Mouse (Mus musculus): ENCODE data around the gene Bbs9. TPM values are rescaled to one million over a fixed set of nuclear protein-coding genes. Genes with fewer than 3 reads are reported as not detected.
A peak's percentile ranks its signal among the peaks of the same experiment; 100 is the strongest.

The Bbs9 gene
- 11.9 and 12.9 TPM in 2 replicates for polyA plus RNA-seq (2016; fragmentation: Nextera tagmentation; extraction: Ambion mirVana)

DNA sequence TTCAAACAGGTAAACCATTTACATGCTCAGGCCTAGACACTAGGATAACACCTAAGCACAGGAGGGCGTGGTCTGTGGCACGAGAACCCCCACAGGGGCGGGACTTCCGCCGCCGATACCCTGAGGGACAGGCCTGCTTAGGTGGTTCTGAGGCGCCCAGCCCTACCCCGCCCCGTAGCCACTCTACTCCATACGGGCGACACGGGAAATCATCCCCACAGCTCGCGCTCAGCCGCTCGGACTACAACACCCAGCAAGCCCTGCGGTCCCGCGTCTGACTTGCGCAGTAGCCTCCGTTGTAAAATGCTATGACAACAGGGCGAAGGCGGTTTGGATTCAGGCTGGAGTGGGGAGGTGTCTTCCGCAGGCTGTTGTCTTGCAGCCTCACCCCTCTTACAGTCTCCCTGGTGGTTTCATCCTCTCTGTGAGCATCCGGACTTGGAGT, at the start of gene Bbs9:
Gene Bbs9, plus strand, starts transcription at position 292 of the 445 bp plus-strand sequence.
- peak; percentile 94 for DNase-seq (ENCODE audit: low spot score)
- Histone ChIP-seq H3K27ac (replicated peaks) (peak within 1 kb of the TSS; percentile 73), H3K9me3 (no peaks in the 10 kb centered on the region), H3K4me3 (peak within 1 kb of the TSS; percentile 70), H3K36me3 (replicated peaks) (no peaks in the 10 kb centered on the region), H3K27me3 (replicated peaks; ENCODE audit: low read depth, poor library complexity, severe bottlenecking) (no peaks in the 10 kb centered on the region), H3K4me1 (peaks cover 10% of the 10 kb centered on the region)
- under 1% methylated on average over 25 of the region's 25 CpGs for WGBS

DNA sequence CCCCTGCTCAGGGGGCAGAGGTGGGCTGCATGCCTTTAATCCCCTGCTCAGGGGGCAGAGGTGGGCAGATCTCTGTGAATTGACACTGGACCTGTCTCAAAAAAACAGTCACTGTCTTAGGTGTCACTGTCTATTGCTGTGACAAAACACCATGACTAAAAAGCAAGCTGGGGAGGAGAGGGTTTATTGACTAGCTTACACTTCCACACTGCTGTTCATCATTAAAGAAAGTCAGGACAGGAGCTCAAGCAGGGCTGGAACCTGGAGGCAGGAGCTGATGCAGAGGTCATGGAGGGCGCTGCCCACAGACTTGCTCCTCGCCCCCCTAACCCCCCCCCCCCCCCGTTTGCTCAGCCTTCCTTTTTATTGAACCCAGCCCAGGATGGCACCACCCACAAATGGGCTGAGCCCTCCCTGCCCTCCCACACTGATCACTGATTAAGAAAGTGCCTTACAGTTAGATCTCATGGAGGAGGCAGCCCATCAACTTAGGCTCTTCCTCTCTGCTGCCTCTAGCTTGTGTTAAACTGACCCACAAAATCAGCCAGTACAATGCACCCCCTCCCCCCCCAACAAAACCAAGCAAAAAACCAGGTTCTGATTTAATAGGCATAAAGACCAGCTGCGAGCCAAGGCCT, 47.4 kb upstream of the Bbs9 start:
- Histone ChIP-seq H3K4me1 (peaks cover 29% of the 10 kb centered on the region), H3K4me3 (no peak overlapping the region), H3K27ac (replicated peaks) (no peak overlapping the region), H3K9me3 (no peaks in the 10 kb centered on the region), H3K36me3 (replicated peaks) (no peaks in the 10 kb centered on the region), H3K27me3 (replicated peaks; ENCODE audit: low read depth, poor library complexity, severe bottlenecking) (no peaks in the 10 kb centered on the region)
- WGBS: 37% methylated on average over 4 of the region's 4 CpGs
- DNase-seq (ENCODE audit: low spot score): peak; percentile 12

GRCm38 (mm10) chr9:22428666-22429410, 46.7 kb upstream of the Bbs9 start:
- 81% methylated on average over 14 of the region's 14 CpGs for WGBS
- H3K27ac ChIP-seq (replicated peaks): no peak overlapping the region
- no peaks in the 10 kb centered on the region for H3K27me3 ChIP-seq (replicated peaks; ENCODE audit: low read depth, poor library complexity, severe bottlenecking)
- no peak for DNase-seq (ENCODE audit: low spot score)
- peaks cover 29% of the 10 kb centered on the region for H3K4me1 ChIP-seq
- H3K36me3 ChIP-seq (replicated peaks): no peaks in the 10 kb centered on the region
- H3K4me3 ChIP-seq: no peak overlapping the region
- H3K9me3 ChIP-seq: no peaks in the 10 kb centered on the region

- no peak overlapping the region for H3K27ac ChIP-seq (replicated peaks)
- no peaks in the 10 kb centered on the region for H3K36me3 ChIP-seq (replicated peaks)
- H3K4me3 ChIP-seq: 0 out of 2 replicates have a peak overlapping the region, but pooled peaks have one; percentile 3
- no peaks in the 10 kb centered on the region for H3K27me3 ChIP-seq (replicated peaks; ENCODE audit: low read depth, poor library complexity, severe bottlenecking)
- peak; percentile 25 for DNase-seq (ENCODE audit: low spot score)
- no peaks in the 10 kb centered on the region for H3K9me3 ChIP-seq
- WGBS: 63% methylated on average over 15 of the region's 15 CpGs
- peaks cover 27% of the 10 kb centered on the region for H3K4me1 ChIP-seq
Observed at GRCm38 (mm10) chr9:22429533-22430241, 45.8 kb upstream of the Bbs9 start.

DNA sequence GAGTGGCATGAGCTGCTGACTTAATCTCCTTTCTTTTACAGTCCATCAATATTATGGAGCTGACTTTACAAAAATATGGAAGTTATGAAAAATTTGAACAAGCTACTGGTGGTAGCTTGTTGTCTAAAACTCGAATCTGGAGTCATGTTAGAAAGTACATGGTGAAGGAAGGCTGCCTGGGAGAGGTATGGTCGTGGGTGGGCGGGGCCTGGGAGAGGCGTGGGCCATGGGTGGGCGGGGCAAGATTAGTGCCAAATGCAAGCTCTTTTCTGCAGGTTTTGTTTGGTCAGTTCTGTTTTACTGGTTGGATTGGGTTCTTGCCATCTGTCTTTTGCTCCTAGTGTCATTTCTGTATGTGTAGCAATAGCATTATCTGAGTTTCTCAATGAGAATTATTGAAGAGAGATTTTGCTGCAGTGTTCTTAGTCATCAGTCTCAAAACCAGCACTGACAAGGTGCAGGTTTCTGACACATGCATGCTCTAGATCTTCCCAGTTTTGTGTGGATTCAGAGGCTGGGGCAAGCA, 45.1 kb upstream of the Bbs9 start:
- DNase-seq (ENCODE audit: low spot score): peak; percentile 39
- Histone ChIP-seq H3K4me1 (peaks cover 27% of the 10 kb centered on the region), H3K36me3 (replicated peaks) (no peaks in the 10 kb centered on the region), H3K27me3 (replicated peaks; ENCODE audit: low read depth, poor library complexity, severe bottlenecking) (no peaks in the 10 kb centered on the region), H3K9me3 (no peaks in the 10 kb centered on the region), H3K27ac (replicated peaks) (no peak overlapping the region), H3K4me3 (no peak overlapping the region)
- WGBS: 33% methylated on average over 5 of the region's 5 CpGs

- H3K27me3 ChIP-seq (replicated peaks; ENCODE audit: low read depth, poor library complexity, severe bottlenecking): no peaks in the 10 kb centered on the region
- peaks cover 20% of the 10 kb centered on the region for H3K4me1 ChIP-seq
- no peak overlapping the region for H3K4me3 ChIP-seq
- 82% methylated on average over 2 of the region's 2 CpGs for WGBS
- no peaks in the 10 kb centered on the region for H3K36me3 ChIP-seq (replicated peaks)
- no peak overlapping the region for H3K27ac ChIP-seq (replicated peaks)
- no peak for DNase-seq (ENCODE audit: low spot score)
- no peaks in the 10 kb centered on the region for H3K9me3 ChIP-seq
Observed at GRCm38 (mm10) chr9:22433221-22433620, 42.3 kb upstream of the Bbs9 start.

GRCm38 (mm10) chr9:22434101-22434500, 41.4 kb upstream of the Bbs9 start:
- no peak overlapping the region for H3K4me3 ChIP-seq
- H3K9me3 ChIP-seq: no peaks in the 10 kb centered on the region
- 88% methylated on average over 2 of the region's 2 CpGs for WGBS

GRCm38 (mm10) chr9:22438826-22439225, 36.7 kb upstream of the Bbs9 start:
- Histone ChIP-seq H3K4me1 (peaks cover 3% of the 10 kb centered on the region; the same call in 1 of the 2 replicates), H3K27ac (replicated peaks) (no peak overlapping the region), H3K27me3 (replicated peaks; ENCODE audit: low read depth, poor library complexity, severe bottlenecking) (no peaks in the 10 kb centered on the region), H3K36me3 (replicated peaks) (peaks cover 6% of the 10 kb centered on the region), H3K9me3 (no peaks in the 10 kb centered on the region), H3K4me3 (no peak overlapping the region)
- 52% methylated on average over 1 of the region's 1 CpGs for WGBS
- DNase-seq (ENCODE audit: low spot score): no peak

More at GRCm38 (mm10) chr9:22434101-22434500, 41.4 kb upstream of the Bbs9 start:
- peaks cover 12% of the 10 kb centered on the region for H3K4me1 ChIP-seq
- DNase-seq (ENCODE audit: low spot score): no peak
- H3K27me3 ChIP-seq (replicated peaks; ENCODE audit: low read depth, poor library complexity, severe bottlenecking): no peaks in the 10 kb centered on the region
- H3K27ac ChIP-seq (replicated peaks): no peak overlapping the region
- no peaks in the 10 kb centered on the region for H3K36me3 ChIP-seq (replicated peaks)

DNA sequence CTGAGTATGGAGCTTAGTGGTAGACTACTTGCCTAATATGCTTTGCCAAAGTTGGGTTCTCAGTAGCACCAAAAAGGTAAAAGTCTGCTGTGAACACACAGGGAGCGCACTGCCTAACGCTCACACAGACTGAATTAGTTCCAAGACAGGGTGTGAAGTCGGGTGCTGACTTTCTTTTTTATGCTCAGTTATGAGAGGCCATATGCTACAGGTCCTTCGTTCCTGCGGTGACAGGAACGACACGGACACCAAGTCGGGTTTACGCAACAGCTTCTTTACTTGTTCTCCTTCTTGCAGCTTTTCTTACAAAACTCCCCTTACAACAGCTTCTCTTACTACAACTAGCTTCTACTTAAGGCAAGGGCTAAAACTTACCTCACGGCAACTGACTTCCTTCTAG, 32.4 kb upstream of the Bbs9 start:
- H3K4me1 ChIP-seq: peaks cover 3% of the 10 kb centered on the region; the same call in 1 of the 2 replicates
- H3K27ac ChIP-seq (replicated peaks): no peak overlapping the region
- 92% methylated on average over 10 of the region's 10 CpGs for WGBS
- DNase-seq (ENCODE audit: low spot score): no peak
- peaks cover 38% of the 10 kb centered on the region for H3K36me3 ChIP-seq (replicated peaks)
- H3K27me3 ChIP-seq (replicated peaks; ENCODE audit: low read depth, poor library complexity, severe bottlenecking): no peaks in the 10 kb centered on the region
- no peaks in the 10 kb centered on the region for H3K9me3 ChIP-seq
- no peak overlapping the region for H3K4me3 ChIP-seq

GRCm38 (mm10) chr9:22445123-22445522, 30.4 kb upstream of the Bbs9 start:
- DNase-seq (ENCODE audit: low spot score): no peak
- Histone ChIP-seq H3K9me3 (no peaks in the 10 kb centered on the region), H3K4me3 (no peak overlapping the region), H3K27ac (replicated peaks) (no peak overlapping the region), H3K4me1 (peaks cover 3% of the 10 kb centered on the region; the same call in 1 of the 2 replicates), H3K27me3 (replicated peaks; ENCODE audit: low read depth, poor library complexity, severe bottlenecking) (no peaks in the 10 kb centered on the region), H3K36me3 (replicated peaks) (peaks cover 57% of the 10 kb centered on the region)
- 86% methylated on average over 1 of the region's 1 CpGs for WGBS

DNA sequence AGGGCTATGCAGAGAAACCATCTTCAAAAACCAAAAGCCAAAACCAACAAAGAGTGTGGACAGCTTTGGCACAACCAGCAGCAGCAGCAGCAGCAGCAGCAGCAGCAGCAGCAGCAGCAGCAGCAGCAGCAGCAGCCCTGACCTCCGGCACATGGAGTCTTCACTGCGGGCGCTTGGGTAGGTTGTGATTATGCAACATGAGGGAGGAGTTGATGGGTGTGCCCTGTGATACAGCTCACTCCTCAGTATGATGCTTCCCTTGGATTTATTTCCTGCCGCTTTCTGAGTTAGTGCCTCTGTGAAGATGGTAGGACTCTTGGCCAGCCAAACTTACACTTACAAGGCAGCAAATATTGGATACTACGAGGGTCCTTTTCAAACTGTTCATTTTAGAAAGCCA, 28.3 kb upstream of the Bbs9 start:
- no peak overlapping the region for H3K4me3 ChIP-seq
- DNase-seq (ENCODE audit: low spot score): no peak
- no peaks in the 10 kb centered on the region for H3K9me3 ChIP-seq
- H3K36me3 ChIP-seq (replicated peaks): peaks cover 72% of the 10 kb centered on the region
- H3K4me1 ChIP-seq: no peaks in the 10 kb centered on the region
- 93% methylated on average over 5 of the region's 5 CpGs for WGBS
- no peak overlapping the region for H3K27ac ChIP-seq (replicated peaks)
- no peaks in the 10 kb centered on the region for H3K27me3 ChIP-seq (replicated peaks; ENCODE audit: low read depth, poor library complexity, severe bottlenecking)

GRCm38 (mm10) chr9:22448420-22448819, 27.1 kb upstream of the Bbs9 start:
- WGBS: 87% methylated on average over 13 of the region's 13 CpGs
- Histone ChIP-seq H3K27me3 (replicated peaks; ENCODE audit: low read depth, poor library complexity, severe bottlenecking) (no peaks in the 10 kb centered on the region), H3K9me3 (no peaks in the 10 kb centered on the region), H3K4me3 (no peak overlapping the region), H3K27ac (replicated peaks) (no peak overlapping the region), H3K4me1 (no peaks in the 10 kb centered on the region), H3K36me3 (replicated peaks) (peaks cover 84% of the 10 kb centered on the region)
- DNase-seq (ENCODE audit: low spot score): no peak
